Mouse (Mus musculus) retina, adult 2 months (tissue): ENCODE data around the gene Igfbpl1.

Source experiments
- DNase-seq: peaks from one replicate; pipeline ENCODE4 v3.0.0-alpha.2; 2012; ENCODE audit warnings: low read depth, low spot score

The Igfbpl1 gene

GRCm38 (mm10) chr4:45770638-45771033 is 56.1 kb downstream of the Igfbpl1 start:
- no peak for DNase-seq

- no peak for DNase-seq
These were observed 56.7 kb downstream of the Igfbpl1 start for GRCm38 (mm10) chr4:45769791-45770637.

GRCm38 (mm10) chr4:45769141-45769540 is 57.6 kb downstream of the Igfbpl1 start:
- DNase-seq: no peak

- DNase-seq: no peak
These were observed 58.7 kb downstream of the Igfbpl1 start for GRCm38 (mm10) chr4:45767891-45768558.

GRCm38 (mm10) chr4:45766774-45767173 is 59.9 kb downstream of the Igfbpl1 start:
- no peak for DNase-seq

- DNase-seq: no peak
These were observed 61.0 kb downstream of the Igfbpl1 start for GRCm38 (mm10) chr4:45765565-45766201.

GRCm38 (mm10) chr4:45765121-45765564 is 61.6 kb downstream of the Igfbpl1 start:
- no peak for DNase-seq

GRCm38 (mm10) chr4:45764141-45764494 is 62.6 kb downstream of the Igfbpl1 start:
- DNase-seq: no peak

GRCm38 (mm10) chr4:45763288-45764140 is 63.2 kb downstream of the Igfbpl1 start:
- no peak for DNase-seq

- no peak for DNase-seq
These were observed 64.1 kb downstream of the Igfbpl1 start for GRCm38 (mm10) chr4:45762600-45762999.
